Mouse (Mus musculus) large intestine, adult 2 months (tissue): ENCODE data around the gene Fblim1. TPM values are rescaled to one million over a fixed set of nuclear protein-coding genes. Genes with fewer than 3 reads are reported as not detected.

Source experiments
- polyA plus RNA-seq: library from polyadenylated mRNA; depleted of rRNA; stranded (reverse); fragments of >200 nt; gene quantifications from 2 replicates; pipeline ENCODE4 v1.2.3, GENCODE M21; 2012; rRNA removed

Gene Fblim1
- polyA plus RNA-seq, 1 experiment: 68.0 TPM

Other genes with a start within 250 kb of the Fblim1 start
- gene Fam131c, start 237.9 kb downstream of the Fblim1 start, polyA plus RNA-seq: 0.56 and 0.91 TPM in 2 replicates
- gene Clcnka, start 207.4 kb downstream of the Fblim1 start, polyA plus RNA-seq: not detected in 2 replicates
- not detected in 2 replicates for gene Clcnkb, start 190.1 kb downstream of the Fblim1 start, polyA plus RNA-seq
- gene Hspb7, start 185.3 kb downstream of the Fblim1 start, polyA plus RNA-seq: 10.3 and 11.3 TPM in 2 replicates
- gene Srarp, start 170.0 kb downstream of the Fblim1 start, polyA plus RNA-seq: 0.12 and 0.55 TPM in 2 replicates
- gene Zbtb17, start 161.4 kb downstream of the Fblim1 start, polyA plus RNA-seq: 31.9 and 33.2 TPM in 2 replicates
- 9.1 and 11.6 TPM in 2 replicates for gene Spen, start 67.5 kb downstream of the Fblim1 start, polyA plus RNA-seq
- gene Tmem82, start 12.5 kb upstream of the Fblim1 start, polyA plus RNA-seq: 37.3 and 60.7 TPM in 2 replicates
- 7.4 and 16.4 TPM in 2 replicates for gene Slc25a34, start 17.7 kb upstream of the Fblim1 start, polyA plus RNA-seq
- gene Plekhm2, start 58.8 kb upstream of the Fblim1 start, polyA plus RNA-seq: 11.7 and 16.7 TPM in 2 replicates
- 13.5 and 19.5 TPM in 2 replicates for gene Rsc1a1, start 79.5 kb upstream of the Fblim1 start, polyA plus RNA-seq
- gene Ddi2, start 117.3 kb upstream of the Fblim1 start, polyA plus RNA-seq: 12.1 and 22.2 TPM in 2 replicates
- gene Agmat, start 140.6 kb upstream of the Fblim1 start, polyA plus RNA-seq: 9.9 and 16.9 TPM in 2 replicates
- 6.3 and 8.1 TPM in 2 replicates for gene Dnajc16, start 184.8 kb upstream of the Fblim1 start, polyA plus RNA-seq
- 11.8 and 15.5 TPM in 2 replicates for gene Casp9, start 187.5 kb upstream of the Fblim1 start, polyA plus RNA-seq
- 1.7 and 4.1 TPM in 2 replicates for gene Cela2a, start 220.1 kb upstream of the Fblim1 start, polyA plus RNA-seq
- 0.17 and 0.32 TPM in 2 replicates for gene Ctrc, start 240.3 kb upstream of the Fblim1 start, polyA plus RNA-seq